Mouse (Mus musculus): ENCODE measurements around the gene Sh2b2.

DNA sequence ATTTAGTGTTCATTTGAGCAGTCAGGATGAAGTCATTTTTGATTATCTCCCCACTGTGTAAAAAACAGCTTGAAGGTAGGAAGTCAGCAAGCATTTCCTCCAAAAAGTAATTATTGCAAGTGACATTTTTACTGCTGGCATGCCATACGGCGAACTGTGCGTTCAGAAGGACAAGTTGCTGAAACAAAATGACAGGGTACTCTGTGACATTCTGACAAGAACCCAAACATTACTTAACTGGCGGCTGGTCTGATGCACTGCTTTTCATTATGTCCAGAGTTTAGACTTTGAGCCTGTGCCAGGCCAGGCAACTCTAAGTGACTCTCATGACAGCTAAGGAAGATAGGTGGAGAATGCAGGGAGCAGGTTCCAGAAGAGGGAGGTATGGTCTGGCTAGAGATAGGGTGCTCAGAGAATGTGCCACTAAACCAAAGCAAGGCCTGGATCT, 46.6 kb upstream of the Sh2b2 start:
- TF ChIP-seq CTCF (IDR thresholded peaks at IDR 0.05; ENCODE audit: low read depth, low read length), result no peak
- no peak for TF ChIP-seq GATA1 (IDR thresholded peaks at IDR 0.05; ENCODE audit: borderline replicate concordance, low read length)
- TF ChIP-seq TAL1 (conservative IDR thresholded peaks at IDR 0.05; ENCODE audit: low read depth, low read length), result no peak
